Comparison of ENCODE assay signal across 30 mouse cellular contexts in genomic region chr9:94441393-94441792, GRCm38 (mm10).
DNase-seq lines count a peak whose midpoint lies in the region; ATAC-seq lines count a peak whose summit lies in the region.
"Had no signal": no experiment of that assay in that cellular context is flagged by ENCODE, and none has a peak within 500 bp of the region (broad histone marks: within the 10 kb centered on the region; RNA-seq: fewer than 3 reads in every experiment).

No protein-coding gene starts in this region.

- 90% methylated on average over 4 of the region's 4 CpGs for WGBS in hindbrain, embryonic 11.5 days

- no peak overlapping the region for H3K9ac ChIP-seq in hindbrain, embryonic 11.5 days (ENCODE audit: low read depth, low read length)
- H3K9ac ChIP-seq: forebrain, embryonic 15.5 days; heart, embryonic 13.5 days; liver, embryonic 12.5 days; liver, postnatal 0 days; stomach, embryonic 15.5 days had no signal

- no peaks in the 10 kb centered on the region for H3K36me3 ChIP-seq in hindbrain, embryonic 11.5 days (ENCODE audit: control insufficient read depth, insufficient read depth, low read length)
- H3K36me3 ChIP-seq: forebrain, embryonic 15.5 days; heart, embryonic 13.5 days; liver, embryonic 12.5 days; stomach, embryonic 15.5 days had no signal

- H3K27me3 ChIP-seq in hindbrain, embryonic 11.5 days (ENCODE audit: control insufficient read depth, insufficient read depth, low read length), result no peaks in the 10 kb centered on the region
- H3K27me3 ChIP-seq: forebrain, embryonic 15.5 days; heart, embryonic 13.5 days; liver, embryonic 12.5 days; Patski; stomach, embryonic 15.5 days had no signal

- no peak overlapping the region for H3K27ac ChIP-seq in hindbrain, embryonic 11.5 days (ENCODE audit: low read depth, low read length)
- H3K27ac ChIP-seq: forebrain, embryonic 15.5 days; gastrocnemius, adult 2 months; heart, embryonic 13.5 days; left cerebral cortex, adult 2 months; liver, embryonic 12.5 days; stomach, embryonic 15.5 days had no signal

- no peak for ATAC-seq in hindbrain, embryonic 11.5 days (ENCODE audit: low FRiP score)
- ATAC-seq: forebrain, embryonic 15.5 days; hindbrain, embryonic 16.5 days; intestine, embryonic 16.5 days; liver, embryonic 12.5 days; liver, postnatal 0 days; Patski had no signal

- H3K4me3 ChIP-seq in hindbrain, embryonic 11.5 days (ENCODE audit: low read depth, low read length), result no peak overlapping the region
- H3K4me3 ChIP-seq: forebrain, embryonic 15.5 days; gastrocnemius, adult 2 months; heart, embryonic 13.5 days; left cerebral cortex, adult 2 months; liver, embryonic 12.5 days; stomach, embryonic 15.5 days had no signal

- H3K9me3 ChIP-seq in hindbrain, embryonic 11.5 days (ENCODE audit: control insufficient read depth, low read length), result no peaks in the 10 kb centered on the region
- H3K9me3 ChIP-seq: forebrain, embryonic 15.5 days; heart, embryonic 13.5 days; liver, embryonic 12.5 days; stomach, embryonic 15.5 days had no signal

- H3K4me2 ChIP-seq in hindbrain, embryonic 11.5 days (replicated peaks; ENCODE audit: low read depth, low read length), result no peak overlapping the region
- H3K4me2 ChIP-seq: forebrain, embryonic 15.5 days; heart, embryonic 13.5 days; liver, embryonic 12.5 days; stomach, embryonic 15.5 days had no signal

- no peaks in the 10 kb centered on the region for H3K4me1 ChIP-seq in hindbrain, embryonic 11.5 days (replicated peaks; ENCODE audit: control insufficient read depth, insufficient read depth, low read length)
- H3K4me1 ChIP-seq: forebrain, embryonic 15.5 days; heart, embryonic 13.5 days; liver, embryonic 12.5 days; stomach, embryonic 15.5 days had no signal

- peak; percentile 82 for DNase-seq in CD4-positive helper T cell, adult 2 months (ENCODE audit: low read depth, low spot score)
- DNase-seq in CD4-positive, CD25-positive, alpha-beta regulatory T cell, adult 2 months (ENCODE audit: low read depth, low spot score), result peak; percentile 46
- peak; percentile 47 for DNase-seq in induced T-regulatory cell, adult 2 months (ENCODE audit: low read depth)
- peak; percentile 8 to 19 for DNase-seq in thymus, postnatal 10 days (ENCODE audit: low spot score in 2 of 2)
- DNase-seq in adrenal gland, postnatal 4 days (ENCODE audit: low spot score in 2 of 2), result no peak
- no peak for DNase-seq in hindbrain, embryonic 11.5 days (ENCODE audit: low spot score)
- DNase-seq in gastrocnemius, adult 18-20 months (ENCODE audit: low spot score), result no peak
- DNase-seq: adrenal gland, postnatal 25 days; B cell, adult 2 months; cerebellum, adult 2 months; cerebellum, postnatal 14 days; gastrocnemius, adult 2 months; gastrocnemius, postnatal 36 days; heart, adult 18-20 months; heart, postnatal 10 days; kidney, adult 9 months; kidney, postnatal 14 days; left cerebral cortex, postnatal 4 days; liver, postnatal 0 days; lung, postnatal 4 days; midbrain, embryonic 14.5 days; right cerebral cortex, postnatal 25 days had no signal

Comparison
In these comparisons a context has a peak if more than half of its experiments do, and no peak if none do; other contexts are left out.
1. DNase-seq: peak in CD4-positive helper T cell, adult 2 months (single experiment), CD4-positive, CD25-positive, alpha-beta regulatory T cell, adult 2 months (single experiment), induced T-regulatory cell, adult 2 months (single experiment) and thymus, postnatal 10 days (2 of 2); none in adrenal gland, postnatal 4 days (0 of 2), hindbrain, embryonic 11.5 days (single experiment) and gastrocnemius, adult 18-20 months (single experiment).